Mouse (Mus musculus) stomach, postnatal 0 days (tissue): Measurements from ENCODE around the gene Exd2.

Experiments
- CTCF ChIP-seq: IDR thresholded peaks from 2 replicates; pipeline ENCODE4 v1.5.1; 2016; ENCODE audit warnings: antibody characterized with exemption, low read depth, mild to moderate bottlenecking, moderate library complexity
- EP300 ChIP-seq: optimal IDR thresholded peaks from 2 replicates; pipeline ENCODE3; 2016; ENCODE audit warnings: antibody characterized with exemption

- TF ChIP-seq CTCF (no peak), EP300 (no peak)
These were observed 35.2 kb upstream of the Exd2 start for GRCm38 (mm10) chr12:80427683-80428082.
